Mouse (Mus musculus): ENCODE measurements around the gene Gm340. TPM values are rescaled to one million over a fixed set of nuclear protein-coding genes. Genes with fewer than 3 reads are reported as not detected.
A peak's percentile ranks its signal among the peaks of the same experiment; 100 is the strongest.

Gene Gm340
- total and polyA plus RNA-seq, 3 experiments: 0.68 to 9.9 (median 8.8) TPM

DNA sequence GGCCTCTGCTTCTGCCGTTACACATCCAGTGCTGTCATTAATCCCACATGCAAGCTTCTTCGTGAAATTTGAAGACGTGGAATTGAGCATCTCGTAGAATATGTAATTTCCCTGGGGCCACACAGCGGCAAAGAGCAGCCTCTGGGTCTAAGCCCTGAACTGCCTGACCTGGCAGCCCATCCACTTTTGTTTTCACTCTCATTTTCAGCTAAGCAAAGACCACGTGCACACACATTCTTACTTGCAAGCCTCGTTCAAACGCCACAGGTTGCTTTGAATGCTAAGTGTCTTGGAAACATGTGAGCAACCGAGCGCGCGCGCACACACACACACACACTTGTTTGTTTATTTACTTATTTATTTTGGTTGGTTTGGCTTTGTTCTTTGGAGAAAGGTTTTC, 34.9 kb downstream of the Gm340 start:
- Histone ChIP-seq H3K79me2 (replicated peaks; ENCODE audit: control insufficient read depth, insufficient read depth, low read length) (no peaks in the 10 kb centered on the region), H3K4me3 (no peak overlapping the region), H3K27ac (no peak overlapping the region), H3K27me3 (ENCODE audit: control insufficient read depth, insufficient read depth, low read length) (no peaks in the 10 kb centered on the region), H3K9ac (ENCODE audit: low read depth, low read length) (no peak overlapping the region), H3K36me3 (ENCODE audit: control insufficient read depth, insufficient read depth, low read length) (no peaks in the 10 kb centered on the region), H3K4me1 (ENCODE audit: control insufficient read depth, insufficient read depth, low read length) (peaks cover 4% of the 10 kb centered on the region; the same call in 1 of the 2 replicates)
- DNase-seq: no peak
- no peak for TF ChIP-seq POLR2A (IDR thresholded peaks at IDR 0.05; ENCODE audit: insufficient read depth, low read depth, low read length)
- TF ChIP-seq EP300 (IDR thresholded peaks at IDR 0.05; ENCODE audit: insufficient read depth, low read depth, low read length): no peak
- WGBS: 90% methylated on average over 13 of the region's 13 CpGs
- intact Hi-C loops (cut with DNase I): no loop called here

DNA sequence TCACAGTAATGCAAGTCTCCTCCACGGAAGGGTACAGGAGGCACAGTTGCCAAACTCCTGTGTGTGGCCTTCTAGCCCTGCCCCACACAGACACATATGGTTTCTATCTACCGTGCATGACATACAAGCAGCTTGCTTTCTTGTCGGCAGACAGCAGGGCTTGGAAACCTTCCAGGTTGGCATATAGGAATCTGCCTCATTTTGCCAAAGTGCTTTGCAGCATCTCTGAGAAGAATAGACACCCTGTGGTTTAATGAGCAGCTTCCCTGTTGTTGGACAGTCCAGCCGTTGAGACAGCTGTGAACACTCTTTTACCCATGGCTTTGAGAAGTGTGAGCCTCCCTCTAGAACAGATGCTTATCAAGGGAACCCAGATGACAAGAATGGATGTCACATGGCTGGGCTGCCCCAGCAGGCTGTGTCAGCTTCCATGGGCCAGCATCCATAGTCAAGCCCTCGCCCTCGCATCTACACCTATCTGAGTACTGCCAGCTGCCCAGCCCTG, 36.0 kb downstream of the Gm340 start:
- Histone ChIP-seq H3K79me2 (replicated peaks; ENCODE audit: control insufficient read depth, insufficient read depth, low read length) (no peaks in the 10 kb centered on the region), H3K9ac (ENCODE audit: low read depth, low read length) (no peak overlapping the region), H3K27ac (peak overlapping the region; percentile 38), H3K27me3 (ENCODE audit: control insufficient read depth, insufficient read depth, low read length) (no peaks in the 10 kb centered on the region), H3K4me1 (ENCODE audit: control insufficient read depth, insufficient read depth, low read length) (peaks cover 4% of the 10 kb centered on the region; the same call in 1 of the 2 replicates), H3K4me3 (no peak overlapping the region), H3K36me3 (ENCODE audit: control insufficient read depth, insufficient read depth, low read length) (no peaks in the 10 kb centered on the region)
- intact Hi-C loops (cut with DNase I): no loop called here
- TF ChIP-seq POLR2A (IDR thresholded peaks at IDR 0.05; ENCODE audit: insufficient read depth, low read depth, low read length) (no peak), EP300 (IDR thresholded peaks at IDR 0.05; ENCODE audit: insufficient read depth, low read depth, low read length) (no peak), CTCF (IDR thresholded peaks at IDR 0.05) (no peak)
- no peak for DNase-seq
- 50% methylated on average over 6 of the region's 6 CpGs for WGBS

DNA sequence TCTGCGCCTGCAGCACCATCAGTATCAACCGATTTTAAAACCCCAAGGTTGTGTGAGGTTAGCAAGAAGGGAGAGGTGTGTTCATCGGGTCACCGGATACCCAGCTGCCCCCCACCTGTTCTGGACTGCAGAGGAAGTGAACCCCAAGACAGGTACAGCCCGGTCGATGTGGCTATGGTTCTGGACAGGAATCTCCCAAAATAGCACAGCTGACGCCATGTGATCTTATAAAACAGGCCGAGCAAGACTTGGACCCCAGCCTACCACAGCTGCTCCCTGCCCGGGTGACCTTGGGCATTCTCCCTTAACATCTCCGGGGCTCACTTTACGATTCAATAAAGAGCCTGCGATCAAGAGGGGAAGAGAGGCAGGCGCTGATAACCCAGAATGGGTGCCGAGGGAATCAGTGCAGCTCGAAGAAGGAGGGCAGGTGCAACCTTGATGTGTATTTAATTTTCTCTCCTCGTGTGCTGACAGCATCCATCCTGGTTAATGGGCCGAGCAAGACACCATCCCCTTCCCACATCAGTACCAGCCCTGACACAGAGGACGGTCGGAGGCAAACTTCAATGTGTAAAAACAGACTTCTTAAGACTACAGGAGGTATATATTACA, 36.7 kb downstream of the Gm340 start:
- DNase-seq: peak; percentile 47 to 63
- intact Hi-C loops (cut with DNase I): no loop called here
- Histone ChIP-seq H3K27me3 (ENCODE audit: control insufficient read depth, insufficient read depth, low read length) (no peaks in the 10 kb centered on the region), H3K4me1 (ENCODE audit: control insufficient read depth, insufficient read depth, low read length) (peaks cover 4% of the 10 kb centered on the region; the same call in 1 of the 2 replicates), H3K4me3 (no peak overlapping the region), H3K36me3 (ENCODE audit: control insufficient read depth, insufficient read depth, low read length) (no peaks in the 10 kb centered on the region), H3K9ac (ENCODE audit: low read depth, low read length) (no peak overlapping the region), H3K79me2 (replicated peaks; ENCODE audit: control insufficient read depth, insufficient read depth, low read length) (no peaks in the 10 kb centered on the region), H3K27ac (peak overlapping the region; percentile 43)
- TF ChIP-seq CTCF (IDR thresholded peaks at IDR 0.05): no peak
- no peak for TF ChIP-seq POLR2A (IDR thresholded peaks at IDR 0.05; ENCODE audit: insufficient read depth, low read depth, low read length)
- no peak for TF ChIP-seq EP300 (IDR thresholded peaks at IDR 0.05; ENCODE audit: insufficient read depth, low read depth, low read length)
- WGBS: 57% methylated on average over 19 of the region's 19 CpGs

DNA sequence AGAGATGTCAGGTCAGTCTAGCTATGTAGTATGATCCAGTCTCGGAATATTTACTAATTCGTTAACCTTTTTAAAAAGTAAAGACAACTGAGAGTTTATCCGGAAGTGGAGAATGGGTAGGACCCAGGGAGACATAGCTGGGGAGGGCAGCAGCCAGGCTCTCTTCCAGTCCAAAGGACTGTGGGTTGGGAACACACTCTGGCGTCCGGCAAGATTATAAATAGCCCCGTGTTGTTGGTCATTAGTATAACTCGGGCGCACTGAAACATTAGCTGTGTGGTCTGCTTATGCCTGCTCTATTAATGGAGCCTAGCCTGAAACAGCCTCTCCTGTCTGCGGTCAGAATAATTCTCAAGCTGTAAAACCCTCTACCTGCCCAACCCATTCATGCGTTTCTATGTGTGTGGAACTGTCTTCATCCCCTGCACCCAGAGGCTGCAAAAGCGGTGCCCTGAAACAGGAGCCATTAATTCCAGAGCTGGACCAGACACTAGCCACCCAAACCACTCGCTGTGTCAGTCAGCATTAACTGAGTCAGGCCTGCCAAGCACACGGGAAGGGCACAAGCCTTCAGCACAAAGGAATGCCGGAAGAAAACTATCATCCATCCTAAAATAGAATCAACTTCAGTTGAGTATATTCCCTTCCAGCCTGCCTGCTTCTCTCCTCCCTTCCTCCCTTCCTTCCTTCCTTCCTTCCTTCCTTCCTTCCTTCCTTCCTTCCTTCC, 38.4 kb downstream of the Gm340 start:
- Histone ChIP-seq H3K79me2 (replicated peaks; ENCODE audit: control insufficient read depth, insufficient read depth, low read length) (no peaks in the 10 kb centered on the region), H3K9ac (ENCODE audit: low read depth, low read length) (no peak overlapping the region), H3K4me1 (ENCODE audit: control insufficient read depth, insufficient read depth, low read length) (peaks cover 4% of the 10 kb centered on the region; the same call in 1 of the 2 replicates), H3K4me3 (no peak overlapping the region), H3K27ac (peak overlapping the region; percentile 82), H3K27me3 (ENCODE audit: control insufficient read depth, insufficient read depth, low read length) (no peaks in the 10 kb centered on the region), H3K36me3 (ENCODE audit: control insufficient read depth, insufficient read depth, low read length) (no peaks in the 10 kb centered on the region)
- TF ChIP-seq CTCF (IDR thresholded peaks at IDR 0.05): no peak
- 0 out of 2 replicates have a peak, but pooled peaks have one; percentile 47 for TF ChIP-seq EP300 (IDR thresholded peaks at IDR 0.05; ENCODE audit: insufficient read depth, low read depth, low read length)
- no peak for TF ChIP-seq POLR2A (IDR thresholded peaks at IDR 0.05; ENCODE audit: insufficient read depth, low read depth, low read length)
- 61% methylated on average over 14 of the region's 14 CpGs for WGBS
- DNase-seq: peak in 1 of 2 experiments; percentile 32
- intact Hi-C loops (cut with DNase I): no loop called here

DNA sequence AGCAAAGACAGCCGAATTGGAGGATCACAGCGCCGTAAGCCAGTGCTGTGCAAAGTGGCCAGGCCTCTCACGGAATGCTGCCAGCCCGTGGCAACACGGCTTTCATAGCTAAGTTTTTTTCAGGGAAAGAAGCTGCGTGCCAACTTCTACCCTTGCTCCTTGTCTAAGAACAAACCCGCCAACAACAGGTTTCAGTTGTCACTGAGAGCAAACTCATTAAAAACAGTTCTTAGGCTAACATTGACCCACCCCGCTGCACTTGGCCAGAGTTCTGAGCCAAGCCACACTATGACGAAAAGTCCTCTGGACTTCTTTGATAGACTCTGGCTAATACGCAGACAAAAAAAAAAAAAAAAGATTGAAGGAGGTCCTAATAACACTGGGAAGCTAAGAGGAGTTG, 46.8 kb downstream of the Gm340 start:
- no peaks in the 10 kb centered on the region for H3K36me3 ChIP-seq (ENCODE audit: control insufficient read depth, insufficient read depth, low read length)
- no peaks in the 10 kb centered on the region for H3K79me2 ChIP-seq (replicated peaks; ENCODE audit: control insufficient read depth, insufficient read depth, low read length)
- H3K9ac ChIP-seq (ENCODE audit: low read depth, low read length): no peak overlapping the region
- no peak overlapping the region for H3K4me3 ChIP-seq
- TF ChIP-seq EP300 (IDR thresholded peaks at IDR 0.05; ENCODE audit: insufficient read depth, low read depth, low read length) (no peak), CTCF (IDR thresholded peaks at IDR 0.05) (no peak), POLR2A (IDR thresholded peaks at IDR 0.05; ENCODE audit: insufficient read depth, low read depth, low read length) (no peak)
- no peak for DNase-seq
- intact Hi-C loops (cut with DNase I): no loop called here
- WGBS: 84% methylated on average over 11 of the region's 11 CpGs
- no peak overlapping the region for H3K27ac ChIP-seq
- H3K4me1 ChIP-seq (ENCODE audit: control insufficient read depth, insufficient read depth, low read length): no peaks in the 10 kb centered on the region
- H3K27me3 ChIP-seq (ENCODE audit: control insufficient read depth, insufficient read depth, low read length): no peaks in the 10 kb centered on the region

DNA sequence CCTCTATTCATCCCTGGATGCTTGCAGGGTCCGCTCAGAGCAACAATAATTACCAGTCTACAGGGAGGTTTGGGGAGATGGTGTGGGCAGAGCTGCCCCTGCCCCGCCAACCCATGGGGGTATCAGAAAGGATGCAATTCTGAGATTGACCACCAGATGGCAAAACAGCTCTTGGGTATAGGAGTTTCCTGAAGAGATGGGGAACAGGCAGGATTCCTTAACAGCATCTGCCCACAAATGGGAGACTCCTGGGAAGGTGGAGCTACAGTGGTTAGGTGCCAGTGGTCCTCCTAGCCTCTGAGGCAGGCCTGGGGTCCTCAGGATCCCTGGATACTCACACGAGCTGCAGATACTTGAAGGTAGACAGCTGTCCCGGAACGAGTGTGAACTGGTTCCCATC, 47.4 kb downstream of the Gm340 start:
- no peaks in the 10 kb centered on the region for H3K79me2 ChIP-seq (replicated peaks; ENCODE audit: control insufficient read depth, insufficient read depth, low read length)
- H3K9ac ChIP-seq (ENCODE audit: low read depth, low read length): no peak overlapping the region
- no peaks in the 10 kb centered on the region for H3K27me3 ChIP-seq (ENCODE audit: control insufficient read depth, insufficient read depth, low read length)
- no peaks in the 10 kb centered on the region for H3K4me1 ChIP-seq (ENCODE audit: control insufficient read depth, insufficient read depth, low read length)
- TF ChIP-seq CTCF (IDR thresholded peaks at IDR 0.05) (peak; percentile 89), EP300 (IDR thresholded peaks at IDR 0.05; ENCODE audit: insufficient read depth, low read depth, low read length) (no peak)
- H3K27ac ChIP-seq: no peak overlapping the region
- intact Hi-C loops (cut with DNase I): no loop called here
- no peaks in the 10 kb centered on the region for H3K36me3 ChIP-seq (ENCODE audit: control insufficient read depth, insufficient read depth, low read length)
- H3K4me3 ChIP-seq: no peak overlapping the region
- peak in 1 of 2 experiments; percentile 30 for DNase-seq
- WGBS: 42% methylated on average over 5 of the region's 5 CpGs
